Mouse (Mus musculus): ENCODE measurements around the gene Pm20d1. TPM values are rescaled to one million over a fixed set of nuclear protein-coding genes. Genes with fewer than 3 reads are reported as not detected.

Pm20d1 gene
- total and polyA plus RNA-seq, 3 experiments = not detected

GRCm38 (mm10) chr1:131830561-131830960, 33.4 kb downstream of the Pm20d1 start:
- Histone ChIP-seq H3K79me2 (ENCODE audit: control insufficient read depth, insufficient read depth, low read length, poor library complexity) (peaks cover 1% of the 10 kb centered on the region; the same call in 1 of the 2 replicates), H3K9me3 (replicated peaks; ENCODE audit: insufficient read depth, low read length) (no peaks in the 10 kb centered on the region), H3K36me3 (ENCODE audit: control insufficient read depth in 1 of 2, insufficient read depth in 2 of 2, low read length in 2 of 2) (peaks cover 0 to 6% of the 10 kb centered on the region in 2 experiments; a peak in 2 of 4 replicates), H3K9ac (ENCODE audit: control insufficient read depth, low read depth, low read length, poor library complexity, severe bottlenecking) (no peak overlapping the region), H3K4me1 (ENCODE audit: control insufficient read depth in 1 of 2, insufficient read depth in 2 of 2, low read length in 2 of 2) (peaks cover 4 to 12% of the 10 kb centered on the region in 2 experiments; a peak in 3 of 4 replicates), H3K4me3 (ENCODE audit: control insufficient read depth in 1 of 2, insufficient read depth in 1 of 2, low read depth in 2 of 2, low read length in 2 of 2) (no peak overlapping the region), H3K27ac (ENCODE audit: control insufficient read depth, low read depth, low read length) (no peak overlapping the region), H3K27me3 (ENCODE audit: control insufficient read depth in 1 of 2, insufficient read depth in 2 of 2, low read length in 2 of 2) (peaks cover 0 to 4% of the 10 kb centered on the region in 2 experiments; a peak in 2 of 4 replicates)
- no peak for TF ChIP-seq MAZ (IDR thresholded peaks at IDR 0.05; ENCODE audit: low read depth, low read length)
- no peak for TF ChIP-seq TAL1 (IDR thresholded peaks at IDR 0.05; ENCODE audit: low read length)
- TF ChIP-seq POLR2AphosphoS2 (IDR thresholded peaks at IDR 0.05; ENCODE audit: low read length) = no peak
- TF ChIP-seq UBTF (IDR thresholded peaks at IDR 0.05; ENCODE audit: borderline replicate concordance, insufficient read depth, low read depth, low read length) = no peak
- TF ChIP-seq RAD21 (IDR thresholded peaks at IDR 0.05; ENCODE audit: low read depth, low read length) = no peak
- no peak for DNase-seq (ENCODE audit: low read depth, low spot score)

DNA sequence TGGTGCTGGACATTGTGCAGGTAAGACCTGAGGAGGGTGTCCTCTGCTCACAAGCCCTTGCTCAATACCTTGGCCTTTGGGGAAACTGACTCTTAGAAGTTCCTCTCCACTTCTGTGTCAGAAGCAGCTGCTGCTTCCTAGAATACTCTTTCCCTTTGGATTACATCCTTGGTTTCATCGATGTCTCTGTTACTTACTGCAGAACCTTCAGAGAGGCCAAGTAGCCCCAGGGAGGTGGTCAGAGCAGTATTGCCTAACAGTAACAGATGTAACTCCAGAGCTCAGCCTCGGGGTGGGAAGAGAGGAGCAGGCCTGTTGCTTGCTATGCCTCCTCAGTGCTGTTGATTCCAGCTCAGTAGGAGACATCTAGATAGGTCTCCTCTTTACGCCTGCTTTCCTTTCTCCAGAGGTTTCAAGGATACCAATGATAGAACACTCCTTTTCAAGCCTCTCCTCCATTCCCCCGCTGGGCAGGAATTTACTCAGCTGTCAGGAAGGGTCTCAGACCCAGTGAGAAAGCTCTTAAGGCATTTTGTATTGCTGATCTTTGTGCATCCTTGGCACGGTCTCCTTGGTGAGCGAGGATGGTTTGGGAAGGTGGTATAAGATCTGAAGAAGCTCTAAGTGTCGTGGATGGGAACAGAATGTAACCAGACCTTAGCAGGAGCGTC, 33.9 kb downstream of the Pm20d1 start:
- TF ChIP-seq CTCF (IDR thresholded peaks at IDR 0.05 in 2 of 3, conservative IDR thresholded peaks at IDR 0.05 in 1 of 3; ENCODE audit: control insufficient read depth in 1 of 3, insufficient read depth in 1 of 3, low read depth in 2 of 3, low read length in 3 of 3, poor library complexity in 1 of 3, severe bottlenecking in 1 of 3) (no peak), POLR2AphosphoS2 (IDR thresholded peaks at IDR 0.05; ENCODE audit: low read length) (no peak), TCF12 (IDR thresholded peaks at IDR 0.05; ENCODE audit: low read depth, low read length) (no peak), SIN3A (IDR thresholded peaks at IDR 0.05; ENCODE audit: low read length) (no peak), ZKSCAN1 (IDR thresholded peaks at IDR 0.05; ENCODE audit: low read depth, low read length) (no peak), BHLHE40 (IDR thresholded peaks at IDR 0.05; ENCODE audit: borderline replicate concordance, low read depth, low read length) (no peak), MAZ (IDR thresholded peaks at IDR 0.05; ENCODE audit: low read depth, low read length) (no peak), CHD1 (IDR thresholded peaks at IDR 0.05; ENCODE audit: low read depth, low read length) (no peak), ELF1 (IDR thresholded peaks at IDR 0.05; ENCODE audit: low read depth, low read length) (no peak), USF1 (IDR thresholded peaks at IDR 0.05; ENCODE audit: low read depth, low read length) (no peak), MXI1 (IDR thresholded peaks at IDR 0.05; ENCODE audit: low read depth, low read length) (no peak), POLR2A (IDR thresholded peaks at IDR 0.05; ENCODE audit: control insufficient read depth in 1 of 2, insufficient read depth in 1 of 2, low read depth in 1 of 2, low read length in 2 of 2, poor library complexity in 1 of 2) (no peak), KAT2A (conservative IDR thresholded peaks at IDR 0.05; ENCODE audit: low read depth, low read length) (no peak)
- Histone ChIP-seq H3K4me1 (ENCODE audit: control insufficient read depth in 1 of 2, insufficient read depth in 2 of 2, low read length in 2 of 2) (peaks cover 4 to 12% of the 10 kb centered on the region in 2 experiments; a peak in 3 of 4 replicates), H3K79me2 (ENCODE audit: control insufficient read depth, insufficient read depth, low read length, poor library complexity) (peaks cover 1% of the 10 kb centered on the region; the same call in 1 of the 2 replicates), H3K9me3 (replicated peaks; ENCODE audit: insufficient read depth, low read length) (no peaks in the 10 kb centered on the region), H3K4me3 (ENCODE audit: control insufficient read depth in 1 of 2, insufficient read depth in 1 of 2, low read depth in 2 of 2, low read length in 2 of 2) (no peak overlapping the region), H3K27me3 (ENCODE audit: control insufficient read depth in 1 of 2, insufficient read depth in 2 of 2, low read length in 2 of 2) (peaks cover 0 to 4% of the 10 kb centered on the region in 2 experiments; a peak in 1 of 4 replicates), H3K9ac (ENCODE audit: control insufficient read depth, low read depth, low read length, poor library complexity, severe bottlenecking) (no peak overlapping the region), H3K36me3 (ENCODE audit: control insufficient read depth in 1 of 2, insufficient read depth in 2 of 2, low read length in 2 of 2) (peaks cover 0 to 6% of the 10 kb centered on the region in 2 experiments; a peak in 2 of 4 replicates), H3K27ac (ENCODE audit: control insufficient read depth, low read depth, low read length) (no peak overlapping the region)
- no peak for DNase-seq (ENCODE audit: low read depth, low spot score)

Measured in MEL (cell line).